Mouse (Mus musculus): ENCODE data around the gene Trip10.

Gene Trip10

DNA sequence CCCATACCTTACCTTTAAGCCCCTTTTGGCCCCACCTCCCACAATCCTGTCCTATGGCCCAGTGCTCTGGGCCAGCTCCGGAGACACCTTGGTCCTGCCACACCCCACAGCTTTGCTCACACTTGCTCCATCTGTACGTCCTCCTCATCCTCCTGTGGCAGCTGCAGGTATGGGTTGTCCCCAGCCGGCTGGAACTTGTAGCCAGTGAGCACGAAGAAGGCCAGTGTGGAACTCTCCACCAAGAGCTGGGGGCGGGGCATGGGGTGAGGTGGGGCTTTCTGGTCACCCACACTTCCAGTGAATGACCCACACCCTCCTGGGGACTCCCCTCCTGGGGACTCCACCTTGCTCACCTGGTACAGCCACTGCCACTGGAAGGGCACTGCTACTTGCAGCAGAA is 13.5 kb upstream of the Trip10 start:
- no peak for DNase-seq

DNA sequence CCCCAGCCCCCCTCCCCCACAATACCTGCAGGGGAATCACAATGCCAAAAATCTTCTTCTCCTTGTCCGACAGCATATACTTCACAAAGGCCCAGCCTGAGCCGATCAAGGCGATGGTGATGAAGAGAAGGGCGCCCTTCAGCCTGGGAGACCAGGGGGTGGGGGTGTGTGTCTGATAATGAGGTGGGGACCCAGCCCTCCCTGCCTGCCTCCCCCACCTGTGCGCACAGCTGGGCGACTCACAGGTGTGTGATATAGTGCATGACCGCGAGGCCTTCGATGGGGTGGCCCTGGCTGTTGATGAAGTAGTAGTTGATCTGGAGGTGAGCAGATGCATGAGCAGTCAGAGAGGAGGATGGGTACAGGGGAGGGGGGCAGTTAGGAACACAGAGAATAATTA is 12.1 kb upstream of the Trip10 start:
- DNase-seq = no peak

DNA sequence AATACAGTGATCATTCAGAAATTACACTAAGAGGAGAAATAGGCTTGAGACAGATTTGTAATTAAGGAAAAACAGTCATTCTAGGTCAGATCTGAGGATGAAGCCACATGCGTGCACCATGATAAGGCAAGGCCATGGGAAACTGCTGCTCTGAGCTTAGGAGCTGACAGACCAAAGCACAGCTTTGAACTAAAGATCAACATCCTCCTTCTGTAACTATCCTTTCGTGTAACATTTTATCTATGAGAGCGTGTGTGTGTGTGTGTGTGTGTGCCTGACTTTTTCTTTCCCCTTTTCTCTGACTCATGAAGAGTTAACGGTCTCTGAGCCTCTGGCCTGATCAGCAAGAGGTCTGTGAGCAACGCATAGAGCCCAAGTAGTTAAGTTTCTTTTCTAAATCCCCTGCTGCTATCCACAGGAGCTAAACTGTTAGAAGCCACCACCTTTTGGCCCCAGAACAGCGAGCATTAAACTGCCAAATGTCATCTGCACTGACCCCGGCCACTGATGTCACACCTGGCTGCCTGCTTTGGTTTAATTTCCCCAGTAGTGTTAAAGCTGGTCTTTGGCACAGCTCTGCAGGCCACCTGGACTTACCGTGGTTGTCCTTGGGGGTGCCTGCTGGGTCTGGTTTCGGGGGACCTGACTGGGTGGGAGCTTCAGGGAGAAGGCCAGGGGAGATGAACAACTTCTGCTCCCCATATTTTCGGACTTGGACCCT is 5.4 kb upstream of the Trip10 start:
- DNase-seq = no peak

DNA sequence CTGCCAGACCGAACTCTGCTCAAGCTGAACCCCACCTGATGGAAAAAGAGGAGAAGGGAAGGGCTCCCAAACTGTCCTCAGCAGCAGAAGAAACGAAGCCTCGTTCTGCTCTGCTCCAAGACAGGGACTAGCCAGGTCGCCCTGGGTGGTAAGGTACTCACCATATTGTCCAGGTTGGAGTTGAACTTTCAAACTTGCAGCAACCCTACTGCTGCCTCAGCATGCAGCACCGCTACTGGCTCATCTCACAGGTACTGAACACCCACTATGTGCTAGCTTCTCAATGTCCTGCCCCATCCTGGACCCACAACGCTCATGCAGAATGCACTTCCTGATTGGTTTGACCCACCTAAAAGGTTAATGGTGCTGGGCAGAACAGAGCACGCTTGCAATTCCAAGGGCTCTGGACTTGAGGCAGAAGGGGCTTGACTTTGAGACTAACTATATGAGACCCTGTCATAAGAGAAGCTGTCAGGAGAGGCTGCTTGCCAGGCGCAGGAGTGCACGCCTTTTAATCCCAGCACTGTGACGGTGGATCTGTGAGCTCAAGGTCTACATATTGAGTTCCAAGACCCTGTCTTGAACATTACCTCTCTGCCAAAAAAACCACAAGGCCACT is 3.8 kb upstream of the Trip10 start:
- no peak for DNase-seq

DNA sequence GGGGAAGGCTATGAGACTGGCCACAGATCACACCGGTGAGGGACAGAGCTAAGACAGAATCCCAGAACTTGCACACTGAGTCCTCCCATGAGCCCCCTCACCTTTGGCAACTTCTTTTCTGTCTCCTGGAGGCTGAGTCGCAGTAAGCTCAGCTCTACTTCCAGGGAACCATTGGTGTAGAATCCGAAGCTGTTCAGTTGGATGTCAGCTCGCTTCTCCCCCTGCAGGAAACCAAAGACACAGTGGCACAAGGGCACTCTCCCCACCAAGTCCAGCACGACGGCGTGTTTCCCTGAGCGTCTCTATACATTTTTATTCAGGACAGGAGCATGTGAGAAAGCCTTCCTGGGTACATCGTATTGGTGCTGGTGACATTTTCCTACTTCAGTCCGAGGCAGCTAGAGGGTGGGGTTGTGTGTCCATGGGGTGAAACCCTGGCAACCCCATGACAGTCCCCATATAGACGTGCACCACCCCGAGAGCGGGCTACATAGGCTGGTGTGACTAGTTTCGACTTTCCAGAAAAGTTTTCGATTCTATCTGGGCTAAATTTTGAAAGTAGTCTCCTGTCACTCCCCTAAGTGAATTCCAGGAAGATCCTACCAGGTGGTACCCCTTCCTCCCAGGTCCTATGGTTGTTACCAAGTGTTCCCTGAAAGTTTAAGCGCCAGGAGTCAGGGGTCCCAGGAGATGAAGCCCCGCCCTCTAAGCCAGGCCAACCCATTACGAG is 2.4 kb upstream of the Trip10 start:
- DNase-seq = no peak

DNA sequence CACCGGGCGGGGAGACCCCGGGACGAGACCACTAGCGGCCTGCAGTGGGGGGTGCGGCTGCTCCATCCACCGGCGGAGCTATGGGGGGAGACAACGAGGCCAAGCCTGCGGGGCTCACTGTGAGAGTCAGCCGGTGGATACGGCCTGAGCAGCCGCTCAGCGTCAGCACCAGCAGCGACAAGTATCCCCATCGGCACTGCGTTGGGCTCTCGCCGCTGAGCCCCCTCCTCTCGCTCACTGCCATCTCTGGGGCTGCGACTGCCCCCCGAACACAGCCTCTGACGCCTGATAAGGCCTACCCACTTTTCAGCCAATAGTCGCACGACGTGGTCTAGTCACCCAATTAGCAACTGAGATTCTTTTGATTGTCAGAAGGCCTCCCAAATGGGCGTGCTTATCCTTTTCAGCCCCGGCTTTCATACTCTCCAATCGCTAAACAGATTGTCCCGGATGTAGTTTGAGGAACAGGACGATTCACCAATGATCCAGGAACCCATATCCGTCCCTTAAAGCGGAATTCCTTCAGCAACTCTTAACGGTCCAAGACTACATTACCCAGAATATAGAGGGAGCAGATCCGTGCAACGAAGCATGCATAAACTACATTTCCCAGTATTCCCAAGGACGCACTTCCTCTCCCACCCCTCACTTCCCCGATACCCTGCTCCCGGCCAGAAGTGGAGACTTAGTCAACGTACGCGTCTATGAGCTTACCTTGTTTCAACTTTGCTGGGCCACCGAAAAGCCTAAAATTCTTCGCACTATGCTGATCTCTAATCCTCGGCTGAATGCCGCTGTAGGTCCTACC is 1.7 kb upstream of the Trip10 start:
- DNase-seq = peak; percentile 99

DNA sequence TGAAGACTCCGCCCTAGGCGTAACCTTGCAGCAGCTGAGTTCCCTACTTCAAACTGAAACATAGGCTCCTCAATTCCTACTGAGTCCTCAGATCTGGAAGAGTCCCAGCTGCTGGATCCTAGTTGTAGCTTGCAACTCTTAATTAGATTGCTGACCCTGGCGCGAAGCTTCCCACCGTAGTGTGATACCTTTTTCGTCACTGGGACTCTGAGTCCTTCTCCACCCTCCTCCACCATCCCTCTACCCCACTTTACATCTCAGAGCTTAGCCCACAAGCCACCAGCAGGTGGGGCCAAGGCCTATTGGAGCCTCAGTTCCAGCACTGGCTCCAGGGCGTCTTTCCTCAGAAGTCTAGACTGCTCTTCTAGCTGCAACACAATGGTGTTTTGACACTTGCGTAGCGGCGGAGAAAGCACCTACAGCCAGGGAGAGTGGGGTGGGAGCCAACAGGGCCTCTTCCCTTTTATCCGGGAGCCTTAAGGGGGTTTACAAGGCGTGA is 1.0 kb upstream of the Trip10 start, which contains the start of gene Gpr108:
Gene Gpr108, minus strand, starts transcription at position 246 of the 499 bp plus-strand sequence.
- peak; percentile 91 for DNase-seq

DNA sequence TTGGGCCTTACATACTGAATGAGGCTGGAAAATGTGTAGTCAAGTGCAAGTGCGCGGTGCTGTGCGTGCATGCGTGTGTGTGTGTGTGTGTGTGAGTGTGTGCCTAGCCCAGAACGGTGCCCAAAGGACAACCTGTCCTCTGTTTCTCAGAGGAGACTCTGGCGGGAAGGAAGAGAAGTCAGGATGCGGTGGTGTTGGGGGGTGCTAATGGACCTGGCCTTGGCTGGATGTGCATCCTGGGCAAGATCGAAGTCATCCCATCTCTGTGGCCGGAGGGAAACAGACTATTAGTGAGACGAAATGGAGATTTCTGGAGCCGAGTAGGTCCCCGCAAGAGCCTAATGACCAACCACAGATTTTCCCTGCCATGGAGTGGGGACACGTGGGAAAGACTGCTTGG is 484 bp upstream of the Trip10 start:
- no peak for DNase-seq

DNA sequence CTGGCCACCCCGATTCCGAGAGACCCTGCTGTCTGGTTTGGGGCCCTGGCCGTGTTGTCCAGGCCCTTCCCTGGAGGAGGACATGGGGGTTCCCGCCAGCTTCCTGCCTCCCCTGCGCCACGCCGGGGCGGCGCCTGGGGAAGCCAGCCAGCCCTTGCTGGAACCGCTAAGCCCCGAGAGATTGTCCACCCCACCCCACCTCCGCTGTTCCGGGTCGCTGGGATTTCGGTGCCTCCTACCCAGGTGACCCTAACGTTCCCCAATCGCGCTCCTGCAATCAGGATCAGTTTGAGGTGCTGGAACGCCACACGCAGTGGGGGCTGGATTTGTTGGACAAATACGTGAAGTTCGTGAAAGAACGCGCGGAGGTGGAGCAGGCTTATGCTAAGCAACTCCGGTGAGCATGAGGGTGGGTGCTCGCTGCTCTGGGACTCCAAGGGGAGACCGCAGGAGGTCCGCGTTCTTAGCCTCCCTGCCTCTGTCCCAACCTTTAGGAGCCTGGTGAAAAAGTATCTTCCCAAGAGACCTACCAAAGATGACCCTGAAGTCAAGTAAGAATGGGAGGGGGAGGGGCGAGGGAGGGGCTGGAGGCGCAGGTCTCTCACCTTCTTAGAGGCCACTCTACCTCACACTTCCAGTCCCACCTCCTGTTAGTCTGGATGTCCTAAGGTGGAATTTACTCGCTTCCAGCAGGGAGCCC is 1.4 kb downstream of the Trip10 start:
- DNase-seq = peak; percentile 67

DNA sequence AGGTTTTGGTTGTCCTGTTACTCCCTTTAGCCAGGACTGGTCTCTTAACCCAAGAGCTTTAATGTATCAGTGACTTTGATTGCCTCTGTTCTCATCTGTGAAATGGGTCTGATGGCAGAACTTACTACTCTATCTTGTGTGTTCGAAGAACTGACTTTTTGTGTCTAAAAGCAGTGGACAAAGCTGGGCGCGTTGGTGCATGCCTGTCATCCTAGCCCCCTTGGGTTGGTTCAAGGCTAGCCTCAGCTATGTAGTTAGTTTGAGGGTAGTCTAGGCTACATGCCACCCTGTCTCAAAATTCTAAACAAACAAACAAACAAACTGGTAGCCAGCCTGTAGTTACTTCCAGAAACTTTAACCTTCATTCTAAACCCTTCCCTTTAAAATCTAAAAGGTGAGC is 2.2 kb downstream of the Trip10 start:
- DNase-seq = no peak

DNA sequence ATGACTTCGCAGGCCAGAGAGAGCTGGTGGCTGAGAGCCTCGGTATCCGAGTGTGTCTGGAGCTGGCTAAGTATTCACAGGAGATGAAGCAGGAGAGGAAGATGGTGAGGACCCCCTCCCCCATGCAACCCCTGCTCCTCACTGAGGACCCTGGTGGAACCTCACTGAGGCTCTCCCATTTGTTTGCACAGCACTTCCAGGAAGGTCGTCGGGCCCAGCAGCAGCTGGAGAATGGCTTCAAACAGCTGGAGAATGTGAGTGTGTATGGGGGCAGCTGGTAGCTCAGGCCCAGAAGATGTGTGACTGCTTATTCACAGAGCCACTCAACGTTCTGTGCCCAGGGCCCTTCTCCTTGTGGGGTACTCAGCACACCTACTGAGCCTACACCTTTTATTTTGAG is 4.1 kb downstream of the Trip10 start:
- no peak for DNase-seq

DNA sequence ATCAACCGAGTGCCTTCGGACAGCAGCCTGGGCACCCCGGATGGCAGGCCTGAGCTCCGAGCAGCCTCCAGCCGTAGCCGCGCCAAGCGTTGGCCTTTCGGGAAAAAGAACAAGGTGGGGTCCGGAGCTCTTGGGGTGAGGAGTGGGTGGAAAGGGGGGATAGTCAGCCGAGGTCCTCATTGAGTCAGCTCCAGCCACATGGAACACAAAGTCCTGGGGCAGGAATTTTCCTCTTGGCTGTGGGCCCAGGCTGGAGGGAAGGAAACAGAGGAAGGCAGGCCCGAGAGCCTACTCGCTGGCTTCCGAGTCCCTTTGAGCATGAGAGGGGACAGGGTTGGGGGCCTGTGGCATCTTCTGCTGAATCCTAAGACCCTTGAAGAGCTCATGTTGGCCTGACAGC is 6.1 kb downstream of the Trip10 start:
- DNase-seq = no peak

DNA sequence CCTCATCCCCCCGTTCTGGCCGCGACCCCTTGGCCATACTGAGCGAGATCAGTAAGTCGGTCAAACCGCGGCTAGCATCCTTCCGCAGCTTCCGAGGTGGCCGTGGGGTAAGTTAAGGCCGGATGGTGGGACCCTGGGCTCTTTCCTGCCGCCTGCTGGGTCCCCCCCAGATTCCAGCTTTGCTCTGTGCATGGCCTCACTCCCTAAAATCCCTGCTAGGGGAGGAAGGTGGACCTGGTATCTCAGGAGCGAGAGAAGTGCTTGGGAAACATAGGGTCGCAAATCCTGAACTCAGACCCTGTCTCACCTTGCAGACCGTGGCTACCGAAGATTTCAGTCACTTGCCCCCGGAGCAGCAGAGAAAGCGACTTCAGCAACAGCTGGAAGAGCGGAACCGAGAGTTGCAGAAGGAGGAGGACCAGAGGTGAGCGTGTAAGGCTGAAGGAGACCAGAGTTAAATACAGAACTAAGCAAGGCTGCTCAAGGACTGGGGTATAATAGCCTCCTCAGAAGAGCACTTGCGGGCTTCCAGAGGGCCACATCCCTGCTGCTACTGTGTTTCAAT is 7.7 kb downstream of the Trip10 start:
- no peak for DNase-seq

DNA sequence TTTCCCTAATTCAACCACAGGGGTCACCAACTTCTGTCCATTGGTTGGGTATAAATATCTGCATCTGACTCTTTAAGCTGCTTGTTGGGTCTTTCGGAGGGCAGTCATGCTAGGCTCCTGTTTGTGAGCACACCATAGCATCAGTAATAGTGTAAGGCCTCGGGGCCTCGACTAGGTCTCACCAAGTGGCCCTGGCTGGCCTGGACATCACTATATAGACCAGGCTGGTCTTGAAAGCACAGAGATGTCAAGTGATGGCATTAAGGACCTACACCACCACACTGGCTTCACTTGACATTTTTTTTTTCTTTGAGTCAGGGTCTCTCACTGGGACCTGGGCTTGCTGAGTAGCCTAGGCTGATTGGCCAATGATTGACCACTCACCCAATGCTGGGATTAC is 8.9 kb downstream of the Trip10 start:
- no peak for DNase-seq

DNA sequence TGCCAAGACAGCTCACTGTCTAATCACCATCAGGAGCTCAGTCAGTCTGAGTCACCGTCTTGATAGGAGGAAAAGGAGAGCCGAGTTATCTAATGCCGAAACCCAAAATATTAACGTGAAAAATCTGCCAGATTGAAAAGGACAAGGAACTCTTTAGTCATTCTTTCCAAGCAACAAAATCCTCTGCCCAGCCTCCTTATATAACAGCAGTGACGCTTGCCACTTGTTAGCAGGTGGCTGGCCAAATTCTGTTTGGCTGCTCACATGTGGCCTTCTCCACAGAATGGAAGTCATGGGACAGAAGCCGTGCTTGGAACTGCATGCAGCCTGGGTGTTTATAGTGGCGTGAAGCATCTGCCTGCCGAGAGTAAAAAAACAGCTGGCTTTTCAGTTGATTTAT is 10.5 kb downstream of the Trip10 start:
- no peak for DNase-seq

DNA sequence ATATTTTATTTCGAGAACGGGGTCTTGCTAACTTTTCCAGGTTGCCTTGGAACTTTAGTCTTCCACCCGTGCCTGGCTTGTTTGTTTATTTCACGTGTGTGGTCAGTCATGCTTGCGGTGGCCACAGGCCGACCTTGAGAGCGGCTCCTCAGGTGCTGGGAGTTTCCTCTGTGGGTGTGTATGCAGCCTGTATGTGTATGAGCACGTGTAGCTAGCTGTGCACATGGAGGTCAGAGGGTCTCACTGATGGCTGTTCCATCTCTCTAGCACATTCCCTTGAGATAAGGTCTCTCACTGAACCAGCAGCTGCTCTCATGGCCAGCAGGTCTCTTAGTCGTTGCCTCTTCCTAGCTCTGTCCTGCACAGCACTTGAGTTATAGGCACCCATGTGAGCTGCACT is 11.1 kb downstream of the Trip10 start:
- no peak for DNase-seq

DNA sequence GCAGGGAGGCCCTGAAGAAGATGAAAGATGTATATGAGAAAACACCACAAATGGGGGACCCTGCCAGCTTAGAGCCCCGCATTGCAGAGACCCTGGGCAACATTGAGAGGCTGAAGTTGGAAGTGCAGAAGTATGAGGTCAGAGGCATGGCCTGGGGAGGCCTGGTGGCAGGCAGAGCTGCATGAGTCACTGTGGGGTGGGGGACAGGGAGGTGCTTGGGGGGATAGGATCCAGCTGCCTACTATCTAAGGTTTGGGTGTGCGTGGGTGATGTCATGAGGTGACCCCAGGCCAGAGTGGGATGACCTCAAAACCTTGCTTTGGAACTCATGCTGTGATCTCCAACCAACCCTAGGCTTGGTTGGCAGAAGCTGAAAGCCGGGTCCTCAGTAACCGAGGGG is 12.0 kb downstream of the Trip10 start:
- DNase-seq = no peak

DNA sequence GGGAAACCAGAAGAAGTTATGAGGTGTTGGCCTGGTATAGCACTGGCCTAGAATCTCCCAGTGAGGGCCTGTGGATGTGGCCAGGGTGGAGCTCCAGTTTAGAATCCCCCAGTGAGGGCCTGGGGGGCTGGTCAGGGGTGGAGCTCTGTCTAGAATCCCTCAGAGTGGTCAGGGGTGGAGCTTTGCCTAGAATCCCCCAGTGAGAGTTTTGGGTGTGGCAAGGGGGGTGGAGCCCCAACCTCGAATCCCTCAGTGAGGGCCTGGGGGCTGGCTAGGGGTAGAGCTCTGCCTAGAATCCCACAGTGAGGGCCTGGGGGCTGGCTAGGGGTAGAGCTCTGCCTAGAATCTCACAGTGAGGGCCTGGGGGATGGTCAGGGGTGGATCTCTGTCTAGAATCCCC is 12.5 kb downstream of the Trip10 start:
- no peak for DNase-seq

DNA sequence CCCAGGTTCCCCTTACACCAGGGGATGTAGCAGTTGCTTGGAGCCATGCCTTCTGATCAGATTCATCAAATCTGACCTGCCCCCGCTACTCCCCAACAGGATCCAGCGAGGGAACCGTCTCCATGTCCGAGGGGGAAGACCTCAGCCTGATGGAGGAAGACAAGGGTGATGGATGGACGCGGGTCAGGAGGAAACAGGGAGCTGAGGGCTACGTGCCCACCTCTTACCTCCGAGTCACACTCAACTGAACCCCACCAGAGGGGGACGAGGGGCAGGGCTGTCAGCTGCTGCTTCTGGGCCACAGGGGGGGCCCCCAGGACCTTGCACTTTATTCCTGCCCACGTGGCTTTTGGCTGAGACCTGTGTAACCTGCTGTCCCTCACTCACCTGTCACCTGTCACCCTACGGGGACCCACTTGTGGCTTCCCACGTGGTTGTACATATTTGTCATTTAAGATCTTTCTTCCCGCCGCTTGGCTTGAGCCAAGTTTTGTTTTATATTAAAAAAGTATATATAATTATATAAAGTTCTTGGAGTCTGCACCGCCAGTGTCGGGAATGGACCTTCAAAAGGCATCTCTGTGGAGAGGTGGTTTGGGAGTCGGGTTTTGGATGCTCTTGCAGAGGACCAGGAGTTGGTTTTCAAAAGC is 13.8 kb downstream of the Trip10 start:
- no peak for DNase-seq

DNA sequence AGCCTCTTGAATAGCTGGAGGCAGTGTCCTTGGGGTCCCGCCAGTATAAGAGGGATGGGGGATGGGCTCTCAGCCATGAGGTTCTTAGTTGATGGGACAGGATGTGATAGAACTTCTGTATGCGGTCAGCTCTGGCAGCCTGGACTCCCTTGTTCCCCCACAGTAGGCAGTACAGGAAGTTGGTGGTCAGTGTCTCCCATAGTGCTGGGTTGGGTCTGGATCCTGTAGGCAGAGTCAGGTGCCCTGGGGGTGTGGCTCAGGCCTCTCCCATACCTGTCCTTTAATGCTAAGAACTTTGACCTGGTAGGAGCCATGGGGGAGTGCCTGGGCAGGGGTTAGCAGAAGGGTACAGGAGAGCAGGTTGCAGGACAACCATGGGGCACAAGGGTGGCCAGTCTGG is 14.9 kb downstream of the Trip10 start:
- no peak for DNase-seq

Data from kidney, adult 11 months (tissue).